Mouse (Mus musculus) spleen, adult 18-20 months (tissue): ENCODE results near the gene Slc29a1.

Experiments used
- DNase-seq, 2 experiments: peaks; one replicate each; pipeline ENCODE4 v3.0.0; 2022; ENCODE audit warnings: mixed read lengths in 2 of 2

Gene Slc29a1

GRCm38 (mm10) chr17:45548541-45549512 lies 50.6 kb downstream of the Slc29a1 start:
- DNase-seq: no peak

GRCm38 (mm10) chr17:45547461-45548190 lies 51.8 kb downstream of the Slc29a1 start:
- DNase-seq: no peak

GRCm38 (mm10) chr17:45546941-45547340 lies 52.5 kb downstream of the Slc29a1 start:
- no peak for DNase-seq

GRCm38 (mm10) chr17:45545278-45545961 lies 54.0 kb downstream of the Slc29a1 start:
- DNase-seq: no peak

- no peak for DNase-seq
Observed at GRCm38 (mm10) chr17:45544873-45545277, 54.5 kb downstream of the Slc29a1 start.

GRCm38 (mm10) chr17:45544001-45544872 lies 55.2 kb downstream of the Slc29a1 start:
- DNase-seq: no peak

- DNase-seq: no peak
Observed at GRCm38 (mm10) chr17:45543115-45543514, 56.3 kb downstream of the Slc29a1 start.

- no peak for DNase-seq
Observed at GRCm38 (mm10) chr17:45542705-45543104, 56.7 kb downstream of the Slc29a1 start.

- no peak for DNase-seq
Observed at GRCm38 (mm10) chr17:45542129-45542528, 57.3 kb downstream of the Slc29a1 start.

- DNase-seq: no peak
Observed at GRCm38 (mm10) chr17:45539664-45540063, 59.7 kb downstream of the Slc29a1 start.

- no peak for DNase-seq
Observed at GRCm38 (mm10) chr17:45538394-45538793, 61.0 kb downstream of the Slc29a1 start.

GRCm38 (mm10) chr17:45536264-45536663 lies 63.1 kb downstream of the Slc29a1 start:
- no peak for DNase-seq
